Mouse (Mus musculus): ENCODE measurements around the gene Tsfm.

- TF ChIP-seq CTCF (IDR thresholded peaks at IDR 0.05; ENCODE audit: low read depth), result no peak
- TF ChIP-seq EP300 (IDR thresholded peaks at IDR 0.05; ENCODE audit: low read depth), result no peak
Measured at GRCm38 (mm10) chr10:127041274-127041766, 10.7 kb upstream of the Tsfm start, which contains the start of the genes Mettl1 and Eef1akmt3.
